Mouse (Mus musculus): ENCODE measurements at regions not wholly inside any gene's neighbourhood (a gene's known extent, or its start where the extent isn't known, plus 50 kb on each side); places are given as distances from the start of the nearest gene placed in this dataset.

- DNase-seq, result no peak
Observed at GRCm38 (mm10) chr16:46807476-46807875, 309.2 kb upstream of the Nectin3 start.

- no peak for DNase-seq
Observed at GRCm38 (mm10) chr16:46776367-46776766, 278.0 kb upstream of the Nectin3 start.

DNA sequence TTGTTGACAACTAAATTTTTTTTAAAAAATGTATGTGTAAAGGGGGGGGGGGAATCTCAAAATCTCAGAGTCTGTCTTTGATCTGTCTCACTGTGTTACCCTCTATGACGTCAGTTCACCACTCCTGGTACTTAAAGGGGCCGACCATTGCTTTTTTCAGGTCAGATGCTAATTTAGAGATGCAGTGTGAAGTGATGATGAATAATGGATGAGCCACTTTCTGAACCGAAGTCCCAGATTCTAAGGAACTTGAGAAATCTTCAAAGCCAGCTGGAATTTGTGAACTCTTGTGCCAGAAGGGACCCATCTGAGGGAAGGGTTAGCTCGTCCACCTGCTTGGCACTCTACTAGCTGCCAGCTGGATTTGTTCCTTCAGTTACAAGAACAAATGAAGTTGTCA, 271.1 kb upstream of the Nectin3 start:
- DNase-seq, result no peak

- no peak for DNase-seq
Observed at GRCm38 (mm10) chr16:46768376-46768775, 270.1 kb upstream of the Nectin3 start.

- DNase-seq, result no peak
Observed at GRCm38 (mm10) chr16:46735140-46735539, 236.8 kb upstream of the Nectin3 start.

DNA sequence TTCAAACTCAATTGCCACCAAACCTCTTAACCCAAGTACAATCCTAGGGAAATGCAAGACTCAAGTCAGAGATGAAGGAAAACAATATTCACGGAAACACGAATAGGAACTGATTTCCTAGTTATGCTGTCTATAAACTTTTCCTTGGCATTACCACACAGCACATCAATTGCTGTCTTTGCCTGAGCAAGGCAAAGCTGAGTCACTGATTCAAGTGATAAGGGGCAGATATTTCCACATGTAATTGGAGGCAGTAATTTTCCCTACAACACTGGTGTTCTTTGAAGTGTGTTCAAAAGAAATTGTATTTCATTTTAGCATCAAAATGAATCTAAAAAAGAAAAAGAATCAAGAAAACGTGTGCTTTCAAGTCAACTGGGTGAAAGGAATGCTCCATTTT, 230.1 kb upstream of the Nectin3 start:
- peak in 1 of 2 experiments; percentile 27 for DNase-seq

GRCm38 (mm10) chr16:46723660-46724059, 225.3 kb upstream of the Nectin3 start:
- DNase-seq, result no peak

- no peak for DNase-seq
Observed at GRCm38 (mm10) chr16:46679787-46680186, 181.5 kb upstream of the Nectin3 start.

- DNase-seq, result no peak
Observed at GRCm38 (mm10) chr16:46669590-46669989, 171.3 kb upstream of the Nectin3 start.

GRCm38 (mm10) chr16:46665566-46665965, 167.2 kb upstream of the Nectin3 start:
- no peak for DNase-seq

DNA sequence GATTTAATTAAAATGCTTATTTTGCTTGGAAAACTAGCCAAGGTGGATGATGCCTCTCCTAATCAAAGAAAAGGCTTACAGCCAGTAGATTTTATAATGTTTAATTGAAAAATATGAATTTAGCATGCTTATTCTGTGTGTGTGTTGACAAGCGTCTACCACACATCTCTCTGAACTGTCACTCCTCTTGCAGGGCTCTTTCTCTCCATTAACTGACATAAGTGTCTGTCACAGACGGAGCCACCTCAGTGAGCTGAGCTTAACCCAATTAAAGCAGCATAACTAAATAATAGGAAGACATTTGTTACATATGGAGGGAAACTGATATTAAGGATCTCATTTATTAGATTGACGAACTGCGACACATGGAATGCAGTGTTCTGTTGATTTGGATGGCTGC, 164.7 kb upstream of the Nectin3 start:
- no peak for DNase-seq

DNA sequence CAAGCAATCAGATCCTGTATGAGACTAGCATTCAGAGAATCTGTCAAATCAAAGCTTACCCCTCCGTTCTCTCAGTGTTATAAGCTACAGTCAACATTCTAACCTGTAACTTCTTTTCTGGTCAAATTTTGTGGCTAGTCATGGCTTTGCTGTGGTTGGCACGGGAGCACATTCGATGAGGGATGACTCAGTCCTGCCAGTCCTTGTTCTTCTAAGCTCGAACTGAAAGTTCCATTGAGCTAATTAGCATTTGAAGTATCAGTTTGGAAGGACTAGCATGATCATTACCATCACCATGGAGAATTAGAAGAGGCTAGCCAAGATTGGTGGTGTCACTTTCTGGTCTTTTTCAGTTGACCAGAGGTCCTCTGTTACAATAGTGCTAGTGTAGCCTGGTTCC, 156.7 kb upstream of the Nectin3 start:
- peak in 1 of 2 experiments; percentile 3 for DNase-seq

DNA sequence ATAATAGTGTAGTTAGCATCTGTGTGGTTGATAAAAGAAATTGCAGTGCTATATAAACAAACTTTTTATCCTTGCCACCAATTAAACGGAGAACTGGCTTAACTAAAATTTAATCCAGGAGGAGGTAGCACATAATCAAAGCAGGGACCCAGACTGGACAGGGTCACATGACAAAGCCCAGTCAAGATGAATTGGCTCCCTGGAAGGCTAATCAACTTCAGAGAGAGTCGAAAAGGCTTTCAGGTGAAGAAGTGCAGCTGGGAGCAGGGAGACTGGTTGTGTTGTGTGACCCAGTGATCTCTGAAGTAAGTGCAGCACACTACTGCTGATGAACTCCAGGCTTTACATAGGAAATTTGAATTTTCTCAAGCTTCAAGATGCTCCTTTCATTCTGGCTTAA, 127.5 kb upstream of the Nectin3 start:
- DNase-seq, result no peak

GRCm38 (mm10) chr16:46623246-46623645, 124.9 kb upstream of the Nectin3 start:
- DNase-seq, result no peak

DNA sequence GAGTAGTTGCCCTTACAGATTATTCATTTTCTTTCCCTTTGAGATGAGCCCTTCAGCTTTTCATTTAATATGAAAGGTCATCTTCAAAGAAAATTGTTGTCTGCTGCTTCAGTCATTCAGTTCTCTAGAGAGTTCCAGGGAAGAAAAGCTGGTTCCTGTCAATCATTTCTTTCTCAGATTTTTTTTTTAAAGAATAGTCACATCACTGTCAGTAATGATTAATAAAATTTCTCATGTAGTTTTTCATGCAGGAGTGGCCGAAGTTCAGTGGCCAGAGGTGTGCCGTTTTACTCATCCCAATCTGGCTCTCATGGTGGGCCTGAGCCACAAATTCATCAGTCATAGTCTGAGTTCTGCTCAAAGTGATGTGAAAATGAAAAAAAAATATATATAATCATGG, 121.5 kb upstream of the Nectin3 start:
- DNase-seq, result no peak

GRCm38 (mm10) chr16:46617544-46618335, 119.4 kb upstream of the Nectin3 start:
- no peak for DNase-seq

- DNase-seq, result no peak
Observed at GRCm38 (mm10) chr16:46616606-46617005, 118.3 kb upstream of the Nectin3 start.

DNA sequence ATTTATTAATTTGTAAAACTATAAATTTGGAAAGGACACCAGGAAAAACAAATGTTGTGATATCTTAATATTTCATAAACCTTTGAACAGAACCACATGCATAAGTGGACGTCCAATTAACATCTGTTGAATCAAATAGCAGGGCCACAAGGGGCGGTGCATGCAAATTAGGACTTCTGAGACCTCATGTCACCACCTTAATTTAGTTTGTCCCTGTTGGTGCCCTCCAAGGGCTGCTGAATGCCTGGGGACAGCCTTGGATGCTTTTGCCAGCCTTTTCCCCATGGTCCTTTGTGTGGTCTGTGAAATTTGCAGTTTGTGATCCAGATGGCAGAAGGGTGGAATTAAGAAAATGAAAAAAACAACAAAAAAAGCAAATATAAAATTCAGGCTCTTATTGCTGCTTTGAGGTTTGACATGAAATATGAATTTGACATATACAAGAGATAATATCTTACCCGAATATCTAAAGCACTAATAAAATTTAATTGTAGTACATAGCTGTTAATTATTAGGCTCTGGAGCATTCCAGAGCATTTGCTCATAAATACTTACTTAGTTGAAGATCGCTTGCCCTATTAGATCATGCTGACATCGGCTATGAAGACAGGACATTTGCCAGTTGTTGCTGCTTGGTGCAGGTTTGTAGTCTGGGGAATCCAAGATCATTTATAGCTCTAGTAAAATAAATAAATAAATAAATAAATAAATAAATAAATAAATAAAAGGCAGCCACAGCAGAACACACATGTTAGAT, 114.9 kb upstream of the Nectin3 start:
- no peak for DNase-seq

- no peak for DNase-seq
Observed at GRCm38 (mm10) chr16:46605879-46606203, 107.5 kb upstream of the Nectin3 start.

- DNase-seq, result no peak
Observed at GRCm38 (mm10) chr16:46605001-46605878, 106.9 kb upstream of the Nectin3 start.

- DNase-seq, result no peak
Observed at GRCm38 (mm10) chr16:46592618-46593253, 94.4 kb upstream of the Nectin3 start.

- no peak for DNase-seq
Observed at GRCm38 (mm10) chr16:46587056-46587455, 88.7 kb upstream of the Nectin3 start.

Data from adrenal gland, postnatal 36 days (tissue).